ENCODE assay signal across 17 mouse cellular contexts in genomic region chr9:92613206-92613605, GRCm38 (mm10).
DNase-seq lines count a peak whose midpoint lies in the region; ATAC-seq and TF ChIP-seq lines count a peak whose summit lies in the region.
"Had no signal": no experiment of that assay in that cellular context is flagged by ENCODE, and none has a peak within 500 bp of the region (broad histone marks: within the 10 kb centered on the region; RNA-seq: fewer than 3 reads in every experiment).

No protein-coding gene starts in this region.

- H3K27ac ChIP-seq in gastrocnemius, adult 2 months = peak overlapping the region; percentile 59
- H3K27ac ChIP-seq in embryonic facial prominence, embryonic 14.5 days (replicated peaks; ENCODE audit: low read depth, low read length) = no peak overlapping the region
- H3K27ac ChIP-seq in kidney, embryonic 15.5 days = no peak overlapping the region
- H3K27ac ChIP-seq: hindbrain, embryonic 12.5 days; kidney, postnatal 0 days; limb, embryonic 15.5 days; midbrain, embryonic 10.5 days; neural tube, embryonic 15.5 days had no signal

- peak; percentile 22 for DNase-seq in gastrocnemius, adult 2 months
- DNase-seq in gastrocnemius, postnatal 36 days = no peak
- DNase-seq in retina, embryonic 14.5 days (ENCODE audit: low spot score) = peak; percentile 15
- no peak for DNase-seq in retina, postnatal 1 day
- peak; percentile 45 for DNase-seq in embryonic facial prominence, embryonic 14.5 days (ENCODE audit: low spot score)
- no peak for DNase-seq in right cerebral cortex, postnatal 36 days (ENCODE audit: low spot score in 2 of 2)
- DNase-seq in layer of hippocampus, postnatal 10 days (ENCODE audit: low spot score in 2 of 2) = no peak
- DNase-seq: cerebellum, adult 9-10 months; right cerebral cortex, postnatal 14 days; thymus, adult 2 months had no signal

- no peaks in the 10 kb centered on the region for H3K36me3 ChIP-seq in embryonic facial prominence, embryonic 14.5 days (ENCODE audit: control insufficient read depth, insufficient read depth, low read length)
- no peaks in the 10 kb centered on the region for H3K36me3 ChIP-seq in kidney, embryonic 15.5 days
- H3K36me3 ChIP-seq: hindbrain, embryonic 12.5 days; midbrain, embryonic 10.5 days; neural tube, embryonic 15.5 days had no signal

- H3K9me3 ChIP-seq in embryonic facial prominence, embryonic 14.5 days (ENCODE audit: control insufficient read depth, low read length) = no peaks in the 10 kb centered on the region
- no peaks in the 10 kb centered on the region for H3K9me3 ChIP-seq in kidney, embryonic 15.5 days (replicated peaks)
- H3K9me3 ChIP-seq: hindbrain, embryonic 12.5 days; limb, embryonic 15.5 days; midbrain, embryonic 10.5 days; neural tube, embryonic 15.5 days had no signal

- intact Hi-C loops in gastrocnemius, adult 2 months (cut with DNase I) = loop anchor here (5.0 to 10.0 kb wide), 2 partner anchors 262 to 396 kb away; no protein-coding TSS in a partner anchor
- intact Hi-C loops in gastrocnemius, postnatal 36 days (cut with DNase I) = loop anchor here (10.0 kb wide), 2 partner anchors 262 to 458 kb away; no protein-coding TSS in a partner anchor

- H3K4me1 ChIP-seq in embryonic facial prominence, embryonic 14.5 days (ENCODE audit: control insufficient read depth, insufficient read depth, low read length) = no peaks in the 10 kb centered on the region
- H3K4me1 ChIP-seq in kidney, embryonic 15.5 days = no peaks in the 10 kb centered on the region
- H3K4me1 ChIP-seq: hindbrain, embryonic 12.5 days; midbrain, embryonic 10.5 days; neural tube, embryonic 15.5 days had no signal

- no peak overlapping the region for H3K4me3 ChIP-seq in gastrocnemius, adult 2 months
- no peak overlapping the region for H3K4me3 ChIP-seq in embryonic facial prominence, embryonic 14.5 days (ENCODE audit: low read depth, low read length)
- no peak overlapping the region for H3K4me3 ChIP-seq in kidney, embryonic 15.5 days (replicated peaks)
- H3K4me3 ChIP-seq: hindbrain, embryonic 12.5 days; limb, embryonic 15.5 days; midbrain, embryonic 10.5 days; neural tube, embryonic 15.5 days had no signal

- WGBS in embryonic facial prominence, embryonic 14.5 days = 70% methylated on average over 8 of the region's 8 CpGs
- WGBS in kidney, embryonic 15.5 days = 78% methylated on average over 8 of the region's 8 CpGs

- no peak for ATAC-seq in embryonic facial prominence, embryonic 14.5 days (ENCODE audit: low read depth)
- no peak for ATAC-seq in kidney, embryonic 15.5 days (replicated peaks; ENCODE audit: low FRiP score)
- ATAC-seq: intestine, embryonic 16.5 days had no signal

- no peak overlapping the region for H3K9ac ChIP-seq in embryonic facial prominence, embryonic 14.5 days (ENCODE audit: low read depth, low read length)
- H3K9ac ChIP-seq in kidney, embryonic 15.5 days = no peak overlapping the region
- H3K9ac ChIP-seq: hindbrain, embryonic 12.5 days; limb, embryonic 15.5 days; neural tube, embryonic 15.5 days had no signal

- no peak overlapping the region for H3K4me2 ChIP-seq in embryonic facial prominence, embryonic 14.5 days (ENCODE audit: low read depth, low read length)
- no peak overlapping the region for H3K4me2 ChIP-seq in kidney, embryonic 15.5 days
- H3K4me2 ChIP-seq: hindbrain, embryonic 12.5 days; limb, embryonic 15.5 days; neural tube, embryonic 15.5 days had no signal

- no peak for TF ChIP-seq CTCF in gastrocnemius, adult 2 months (IDR thresholded peaks at IDR 0.05)

- no peaks in the 10 kb centered on the region for H3K27me3 ChIP-seq in embryonic facial prominence, embryonic 14.5 days (replicated peaks; ENCODE audit: control insufficient read depth, insufficient read depth, low read length)
- no peaks in the 10 kb centered on the region for H3K27me3 ChIP-seq in kidney, embryonic 15.5 days
- H3K27me3 ChIP-seq: hindbrain, embryonic 12.5 days; limb, embryonic 15.5 days; neural tube, embryonic 15.5 days had no signal

Comparison
In these comparisons a context has a peak if more than half of its experiments do, and no peak if none do; other contexts are left out.
1. DNase-seq: peak in gastrocnemius, adult 2 months (single experiment), retina, embryonic 14.5 days (single experiment) and embryonic facial prominence, embryonic 14.5 days (single experiment); none in gastrocnemius, postnatal 36 days (0 of 2), retina, postnatal 1 day (single experiment), right cerebral cortex, postnatal 36 days (0 of 2) and layer of hippocampus, postnatal 10 days (0 of 2).